Mouse (Mus musculus) WW6 (cell line): ENCODE data around the gene Wdr66.
"Not testable (repeated sequence)": the region's sequence is repeated elsewhere in the genome, so short reads cannot be mapped to it uniquely, and the experiment has no call there.

Experiments used
- DNase-seq: peaks from one replicate; pipeline ENCODE4 v3.0.0-alpha.2; 2013; ENCODE audit warnings: low read depth, low spot score

The Wdr66 gene

GRCm38 (mm10) chr5:123251834-123252233, at the start of gene Wdr66:
Wdr66 (plus strand) TSS chr5:123252102.
- peak; percentile 95 for DNase-seq

DNA sequence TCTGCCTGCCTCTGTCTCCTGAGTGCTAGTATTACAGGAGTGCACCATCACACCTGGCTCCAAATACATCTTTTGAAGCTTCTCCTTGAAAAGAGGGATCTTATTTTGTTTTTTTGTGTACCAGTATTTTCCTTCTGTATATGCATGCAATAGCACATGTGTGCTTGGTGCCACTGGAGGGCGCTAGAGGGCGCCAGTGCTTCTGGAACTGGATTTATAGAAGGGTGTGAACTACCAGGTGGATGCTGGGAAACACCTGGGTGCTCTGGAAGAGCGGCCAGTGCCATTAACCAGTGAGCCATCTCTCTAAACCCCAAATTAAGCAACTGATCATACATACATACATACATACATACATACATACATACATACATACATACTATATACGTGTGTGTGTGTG, 49.1 kb upstream of the Wdr66 start:
- DNase-seq: not testable (repeated sequence)

DNA sequence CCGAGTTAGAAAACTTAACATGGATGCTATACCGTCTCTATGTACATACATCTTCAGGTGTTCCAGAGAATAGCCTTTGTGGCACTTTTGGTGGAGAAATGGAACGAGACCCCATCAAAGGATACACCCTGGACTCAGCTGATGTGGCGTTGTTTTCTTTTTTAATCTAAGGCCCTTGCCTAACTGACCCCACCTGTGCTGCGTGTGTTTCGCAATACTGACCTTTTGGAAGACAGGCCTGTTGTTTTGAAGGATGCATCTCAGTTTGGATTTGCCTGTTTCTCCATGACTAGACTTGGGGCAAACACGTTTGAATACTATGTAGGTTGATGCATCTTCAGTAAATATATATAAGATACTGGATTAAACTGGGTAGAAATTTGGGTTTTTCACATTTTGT, 48.3 kb upstream of the Wdr66 start:
- not testable (repeated sequence) for DNase-seq

DNA sequence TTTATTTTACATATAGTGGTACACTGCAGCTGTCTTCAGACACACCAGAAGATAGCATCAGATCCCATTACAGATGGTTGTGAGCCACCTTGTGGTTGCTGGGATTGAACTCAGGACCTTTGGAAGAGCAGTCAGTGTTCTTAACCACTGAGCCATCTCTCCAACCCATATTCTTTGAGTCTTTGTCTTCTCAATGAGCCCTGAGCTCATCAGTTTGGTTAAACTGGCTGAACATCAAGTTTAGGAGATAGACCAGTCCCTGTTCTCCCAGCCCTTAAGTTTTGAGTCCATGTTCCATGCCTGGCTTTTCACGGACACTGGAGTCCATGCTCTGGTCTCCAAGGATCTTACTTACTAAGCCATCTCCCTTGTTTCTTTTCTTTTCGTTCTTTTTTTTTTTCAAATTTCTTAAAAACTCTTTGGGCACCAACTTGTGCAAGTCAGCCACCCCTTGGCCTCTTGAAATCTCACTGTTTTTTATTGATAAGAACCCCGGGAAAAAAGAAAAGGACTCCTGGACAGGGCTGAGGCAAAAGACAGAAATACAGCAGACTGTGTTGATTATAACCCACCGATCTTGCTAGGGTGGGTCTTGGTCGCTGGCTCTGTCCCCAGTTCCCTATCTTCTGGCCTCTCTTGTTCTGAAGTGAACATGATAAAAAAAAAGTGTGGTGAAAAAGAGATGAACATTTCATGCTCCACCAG, 29.4 kb upstream of the Wdr66 start:
- not testable (repeated sequence) for DNase-seq

DNA sequence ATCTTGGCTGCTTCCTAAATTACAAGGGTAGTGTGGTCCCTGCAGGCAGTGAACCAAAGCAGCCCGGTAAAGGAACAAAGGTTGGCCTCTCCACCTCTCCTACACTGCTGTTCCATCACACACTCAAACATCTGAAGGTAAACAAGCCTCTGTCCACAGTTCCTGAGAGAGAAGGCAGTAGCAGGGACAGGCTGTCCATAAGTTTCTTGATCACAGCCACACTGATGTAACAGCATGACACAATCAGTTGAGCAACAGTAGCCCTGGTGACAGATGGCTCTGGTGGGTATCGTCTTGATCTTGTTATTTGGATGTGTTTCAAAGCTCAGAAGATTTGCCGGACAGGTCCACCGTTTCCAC, 28.9 kb upstream of the Wdr66 start:
- DNase-seq: no peak

DNA sequence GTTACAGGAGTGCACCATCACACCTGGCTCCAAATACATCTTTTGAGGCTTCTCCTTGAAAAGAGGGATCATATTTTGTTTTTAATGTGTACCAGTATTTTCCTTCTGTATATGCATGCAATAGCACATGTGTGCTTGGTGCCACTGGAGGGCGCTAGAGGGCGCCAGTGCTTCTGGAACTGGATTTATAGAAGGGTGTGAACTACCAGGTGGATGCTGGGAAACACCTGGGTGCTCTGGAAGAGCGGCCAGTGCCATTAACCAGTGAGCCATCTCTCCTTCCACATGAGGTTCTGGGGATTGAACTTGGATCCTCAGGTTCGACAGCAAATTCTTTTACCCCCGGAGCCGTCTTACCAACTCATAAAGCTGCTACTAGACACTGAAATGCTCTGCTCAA, 28.0 kb upstream of the Wdr66 start:
- DNase-seq: not testable (repeated sequence)

- no peak for DNase-seq
These were observed 25.1 kb upstream of the Wdr66 start for GRCm38 (mm10) chr5:123226851-123227250.

DNA sequence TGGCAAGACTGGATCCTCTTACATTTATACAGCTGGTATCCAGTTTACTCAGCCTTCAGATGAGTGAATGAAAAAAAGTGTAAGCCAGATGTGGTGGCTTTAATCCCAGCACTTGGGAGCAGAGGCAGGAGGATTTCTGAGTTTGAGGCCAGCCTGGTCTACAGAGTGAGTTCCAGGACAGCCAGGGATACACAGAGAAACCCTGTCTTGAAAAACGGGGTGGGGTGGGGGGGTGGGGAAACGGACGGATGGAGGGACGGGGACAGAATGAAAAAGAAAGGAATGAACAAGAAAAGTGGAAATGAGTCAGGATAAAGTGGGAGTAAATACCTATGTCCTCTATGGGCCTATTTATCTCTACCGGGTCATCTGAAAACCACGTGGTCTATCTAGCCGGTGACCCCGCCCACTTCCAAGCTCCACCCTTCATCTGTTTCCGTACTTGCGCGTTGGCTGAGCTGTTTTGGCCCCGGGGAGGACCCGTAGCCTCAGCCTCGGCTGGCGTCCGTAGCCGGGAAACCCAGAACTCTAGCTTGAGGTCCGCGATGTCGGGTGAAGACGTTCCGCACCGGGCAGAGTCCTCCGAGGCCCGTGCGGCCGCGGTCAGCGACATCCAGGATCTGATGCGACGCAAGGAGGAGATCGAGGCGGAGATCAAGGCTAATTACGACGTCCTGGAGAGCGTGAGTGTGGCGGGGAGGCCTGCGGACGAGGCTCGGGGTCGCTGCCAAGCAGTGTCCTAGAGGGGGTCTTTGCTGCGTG, 24.0 kb upstream of the Wdr66 start:
- peak; percentile 83 for DNase-seq

GRCm38 (mm10) chr5:123228524-123228922, 23.4 kb upstream of the Wdr66 start:
- no peak for DNase-seq

GRCm38 (mm10) chr5:123229296-123229695, 22.6 kb upstream of the Wdr66 start:
- no peak for DNase-seq

DNA sequence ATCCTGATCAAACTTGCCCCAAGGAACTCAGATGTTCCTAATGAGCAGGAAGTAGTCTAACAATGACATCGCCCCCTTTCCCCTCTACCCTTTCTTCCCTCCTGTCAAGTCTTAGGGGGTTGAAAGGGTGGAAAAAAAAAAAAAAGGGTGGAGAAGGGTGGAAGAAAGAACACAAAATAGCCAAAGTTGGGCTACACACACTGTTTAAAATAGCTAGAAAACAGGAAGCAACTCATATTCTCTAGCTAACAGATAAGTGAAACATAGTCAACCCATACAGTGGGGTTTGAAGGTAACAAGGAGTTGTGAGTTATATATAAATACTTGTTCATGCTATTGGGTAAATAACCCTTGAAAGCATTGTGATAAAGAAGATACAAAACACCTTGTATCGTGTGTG, 19.7 kb upstream of the Wdr66 start:
- no peak for DNase-seq

- DNase-seq: no peak
These were observed 16.2 kb upstream of the Wdr66 start for GRCm38 (mm10) chr5:123235731-123236130.

DNA sequence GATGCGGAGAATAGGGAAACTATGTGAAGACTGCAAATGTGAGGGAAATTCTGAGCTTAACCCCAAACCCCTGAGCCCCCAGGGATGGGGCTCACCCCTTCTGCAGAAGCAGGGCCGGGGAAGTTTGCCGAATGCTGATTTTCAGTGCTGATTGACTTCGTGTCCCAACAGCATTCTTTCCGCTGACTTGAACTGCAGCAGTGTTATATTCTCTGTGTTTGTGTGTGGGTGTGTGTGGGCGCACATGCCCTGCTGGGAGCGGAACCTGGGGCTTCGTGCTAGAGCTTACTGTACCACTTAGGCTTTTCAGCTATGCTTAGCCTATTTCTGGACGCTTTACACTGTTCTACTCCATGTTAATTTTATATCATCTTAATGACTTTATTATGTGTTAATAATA, 15.5 kb upstream of the Wdr66 start:
- no peak for DNase-seq

- DNase-seq: no peak
These were observed 12.4 kb upstream of the Wdr66 start for GRCm38 (mm10) chr5:123239501-123239900.

GRCm38 (mm10) chr5:123245518-123245917, 6.4 kb upstream of the Wdr66 start:
- no peak for DNase-seq

DNA sequence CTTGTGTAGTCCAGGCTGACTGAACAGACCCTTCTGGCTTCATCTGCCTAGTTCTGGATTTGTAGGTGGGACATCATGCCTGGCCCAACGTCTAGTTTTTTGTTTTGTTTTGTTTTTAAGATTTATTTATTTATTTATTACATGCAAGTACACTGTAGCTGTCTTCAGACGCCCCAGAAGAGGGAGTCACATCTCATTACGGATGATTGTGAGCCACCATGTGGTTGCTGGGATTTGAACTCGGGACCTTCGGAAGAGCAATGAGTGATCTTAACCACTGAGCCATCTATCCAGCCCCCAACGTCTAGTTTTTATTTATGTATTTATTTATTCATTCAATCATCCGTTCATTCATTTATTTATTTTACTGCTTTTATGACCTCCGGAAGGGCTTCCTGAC, 512 bp upstream of the Wdr66 start:
- DNase-seq: no peak

DNA sequence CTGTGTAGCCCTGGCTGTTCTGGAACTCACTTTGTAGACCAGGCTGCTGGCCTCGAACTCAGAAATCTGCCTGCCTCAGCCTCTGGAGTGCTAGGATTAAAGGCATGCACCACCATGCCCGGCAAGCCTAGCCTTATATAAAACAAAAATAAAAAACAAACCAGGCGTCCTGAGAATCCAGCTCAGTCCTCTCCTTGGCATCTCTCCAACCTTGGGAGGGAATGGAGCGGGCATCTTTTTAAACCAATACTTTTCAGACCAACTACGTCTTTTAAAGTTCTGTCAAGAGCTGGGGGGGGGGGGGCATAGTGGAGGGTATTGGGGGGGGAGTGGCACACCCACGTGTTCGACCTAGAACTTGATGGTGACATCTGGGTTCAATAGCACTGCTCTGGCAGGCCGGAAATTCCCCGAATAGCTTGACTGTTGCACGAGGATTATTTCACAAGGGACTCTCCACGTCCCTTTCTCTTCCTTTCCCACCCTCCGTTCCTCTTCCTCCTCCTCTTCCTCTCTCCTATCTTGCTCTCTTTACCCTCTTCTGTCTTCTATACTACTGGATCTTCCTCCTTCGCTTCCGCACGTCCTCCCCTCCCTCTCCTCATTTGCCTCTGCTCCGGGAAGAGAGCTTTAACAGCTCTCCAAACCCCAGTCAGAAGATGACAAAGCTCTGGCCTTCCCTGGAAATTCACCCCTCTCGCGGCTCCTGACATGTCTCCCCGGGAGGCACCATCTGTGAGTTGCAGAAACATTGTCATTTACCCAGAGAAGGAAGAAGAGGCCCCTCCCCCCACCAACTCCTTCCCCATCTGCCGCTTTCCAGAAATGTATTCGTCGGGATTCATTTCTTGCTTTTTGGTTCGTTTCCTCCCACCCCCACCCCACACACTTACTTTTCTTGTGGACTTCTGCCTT, 5.2 kb downstream of the Wdr66 start:
- no peak for DNase-seq

DNA sequence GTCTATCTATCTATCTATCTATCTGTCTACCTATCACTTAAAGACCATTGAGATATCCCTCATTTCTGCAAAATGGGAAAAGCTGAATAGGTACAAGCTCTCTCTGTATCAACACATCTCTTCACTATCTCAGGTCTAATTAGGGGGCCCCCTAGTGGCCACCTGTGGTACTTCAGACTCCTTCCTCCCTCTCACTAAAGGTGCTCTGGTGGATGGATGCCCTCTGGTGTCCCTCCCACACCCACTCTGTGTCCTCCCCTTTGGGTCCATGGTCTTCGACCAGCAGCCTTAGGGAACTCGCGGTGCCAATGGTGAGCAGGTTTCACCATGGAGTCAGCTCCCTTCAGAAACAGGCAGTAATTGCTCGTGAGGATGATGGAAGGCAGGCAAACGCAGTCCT, 7.1 kb downstream of the Wdr66 start:
- DNase-seq: peak; percentile 22

GRCm38 (mm10) chr5:123260698-123261097, 8.8 kb downstream of the Wdr66 start:
- DNase-seq: no peak

- no peak for DNase-seq
These were observed 15.0 kb downstream of the Wdr66 start for GRCm38 (mm10) chr5:123266909-123267308.

DNA sequence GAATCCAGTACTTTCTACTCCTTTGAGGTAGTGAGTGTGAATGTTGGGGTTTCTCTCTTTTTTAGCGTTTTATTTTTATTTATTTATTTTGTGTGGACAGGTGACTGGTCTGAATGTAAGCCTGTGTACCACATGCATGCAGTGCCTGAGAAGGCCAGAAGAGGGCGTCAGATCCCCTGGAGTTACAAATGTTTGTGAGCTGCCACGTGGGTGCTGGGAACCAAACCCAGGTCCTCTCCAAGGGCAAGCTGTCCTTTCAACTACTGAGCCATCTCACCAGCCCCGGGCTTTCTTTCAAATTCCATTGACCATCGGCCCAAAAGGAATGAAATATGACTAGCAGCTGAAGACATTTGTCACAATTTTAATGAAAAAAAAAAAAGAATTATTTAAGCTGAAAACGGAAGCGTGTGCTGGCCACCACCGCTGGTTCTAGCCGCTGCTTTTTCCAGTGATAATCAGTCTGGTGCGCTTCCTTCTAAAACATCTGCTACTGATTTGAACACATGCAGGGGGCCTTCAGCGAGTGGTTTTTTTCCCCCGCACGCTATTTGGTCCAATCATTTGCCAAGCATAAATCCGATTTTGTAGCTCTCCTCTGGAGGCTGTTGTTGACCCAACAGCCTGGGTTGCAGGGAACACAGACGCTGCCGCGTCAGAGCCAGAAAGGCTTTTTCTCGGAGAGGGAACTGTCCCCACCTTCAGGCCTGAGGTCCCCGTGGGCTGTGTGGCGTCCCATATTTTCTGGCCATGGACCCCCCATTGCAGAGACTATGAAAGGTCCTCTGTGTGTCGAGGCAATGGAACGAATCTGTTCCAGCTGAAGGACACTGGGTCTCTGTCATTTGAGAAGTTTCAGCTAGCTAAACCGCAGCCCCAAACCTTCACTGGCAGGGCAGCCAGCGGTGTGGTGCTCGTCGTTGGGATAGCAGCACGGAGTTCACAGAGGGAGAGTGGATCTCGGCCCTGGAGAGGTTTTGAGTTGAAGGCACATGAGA, 16.9 kb downstream of the Wdr66 start:
- peak; percentile 39 for DNase-seq
